Mouse (Mus musculus) cortical plate, adult 2 months (tissue): Measurements from ENCODE around the gene Mphosph9.

ENCODE experiments used
- CTCF ChIP-seq: fragments of 200-500 bp; IDR thresholded peaks from 2 replicates; pipeline ENCODE4 v1.5.1; 2011; ENCODE audit warnings: mild to moderate bottlenecking, control low read depth, low read length; ENCODE audit not compliant: insufficient read depth; ENCODE audit errors: extremely low read depth
- POLR2A ChIP-seq: fragments of 200-500 bp; IDR thresholded peaks from 2 replicates; pipeline ENCODE4 v1.6.1; 2011; ENCODE audit warnings: mild to moderate bottlenecking, low read length, control low read depth; ENCODE audit not compliant: insufficient read depth; ENCODE audit errors: extremely low read depth

GRCm38 (mm10) chr5:124247296-124247695 lies 80.5 kb downstream of the Mphosph9 start:
- TF ChIP-seq CTCF (no peak), POLR2A (no peak)
